Mouse (Mus musculus): ENCODE data around the gene Dhcr7. TPM values are rescaled to one million over a fixed set of nuclear protein-coding genes. Genes with fewer than 3 reads are reported as not detected.

Dhcr7 gene
- polyA plus RNA-seq (2015; fragmentation: Nextera tagmentation; extraction: Ambion mirVana): 47.1 and 52.0 TPM in 2 replicates

GRCm38 (mm10) chr7:143822375-143823265, at the start of gene Dhcr7, which contains the start of gene Nadsyn1:
TSS of gene Dhcr7 (plus strand) at chr7:143823145.
TSS of gene Nadsyn1 (minus strand) at chr7:143822849.
- no peaks in the 10 kb centered on the region for H3K9me3 ChIP-seq (replicated peaks)
- H3K4me3 ChIP-seq: peak within 1 kb of the TSS; percentile 52
- H3K4me2 ChIP-seq: peak within 1 kb of the TSS; percentile 72
- H3K9ac ChIP-seq: peak within 1 kb of the TSS; percentile 66
- peak within 1 kb of the TSS; percentile 55 for H3K27ac ChIP-seq
- under 1% methylated on average over 40 of the region's 40 CpGs for WGBS
- ATAC-seq: peak; percentile 98
- H3K27me3 ChIP-seq: no peaks in the 10 kb centered on the region
- H3K36me3 ChIP-seq (ENCODE audit: poor library complexity, severe bottlenecking): peaks cover 11% of the 10 kb centered on the region
- H3K4me1 ChIP-seq: peaks cover 16% of the 10 kb centered on the region

- no peaks in the 10 kb centered on the region for H3K36me3 ChIP-seq (ENCODE audit: poor library complexity, severe bottlenecking)
- H3K4me2 ChIP-seq: no peak overlapping the region
- H3K9me3 ChIP-seq (replicated peaks): no peaks in the 10 kb centered on the region
- WGBS: 29% methylated on average over 3 of the region's 3 CpGs
- no peak overlapping the region for H3K9ac ChIP-seq
- no peak for ATAC-seq
- no peak overlapping the region for H3K4me3 ChIP-seq
- H3K27me3 ChIP-seq: no peaks in the 10 kb centered on the region
- no peak overlapping the region for H3K27ac ChIP-seq
- H3K4me1 ChIP-seq: no peaks in the 10 kb centered on the region
Measured at GRCm38 (mm10) chr7:143776137-143776536, 46.8 kb upstream of the Dhcr7 start.

GRCm38 (mm10) chr7:143777375-143777774, 45.6 kb upstream of the Dhcr7 start:
- 65% methylated on average over 2 of the region's 2 CpGs for WGBS
- Histone ChIP-seq H3K4me1 (no peaks in the 10 kb centered on the region), H3K4me2 (no peak overlapping the region), H3K4me3 (no peak overlapping the region), H3K27ac (no peak overlapping the region), H3K9me3 (replicated peaks) (no peaks in the 10 kb centered on the region), H3K27me3 (no peaks in the 10 kb centered on the region), H3K36me3 (ENCODE audit: poor library complexity, severe bottlenecking) (no peaks in the 10 kb centered on the region), H3K9ac (no peak overlapping the region)
- no peak for ATAC-seq

GRCm38 (mm10) chr7:143783378-143783995, 39.5 kb upstream of the Dhcr7 start:
- peak overlapping the region; percentile 48 for H3K4me3 ChIP-seq
- H3K9ac ChIP-seq: peak overlapping the region; percentile 69
- no peaks in the 10 kb centered on the region for H3K9me3 ChIP-seq (replicated peaks)
- ATAC-seq: peak; percentile 54
- H3K4me2 ChIP-seq: peak overlapping the region; percentile 75
- WGBS: 13% methylated on average over 6 of the region's 6 CpGs
- peaks cover 22% of the 10 kb centered on the region for H3K4me1 ChIP-seq
- H3K27ac ChIP-seq: peak overlapping the region; percentile 65
- H3K27me3 ChIP-seq: no peaks in the 10 kb centered on the region
- no peaks in the 10 kb centered on the region for H3K36me3 ChIP-seq (ENCODE audit: poor library complexity, severe bottlenecking)

- ATAC-seq: peak; percentile 91
- peak within 1 kb of the TSS; percentile 48 for H3K4me3 ChIP-seq
- H3K9ac ChIP-seq: peak within 1 kb of the TSS; percentile 69
- peak within 1 kb of the TSS; percentile 75 for H3K4me2 ChIP-seq
- H3K36me3 ChIP-seq (ENCODE audit: poor library complexity, severe bottlenecking): no peaks in the 10 kb centered on the region
- WGBS: 6% methylated on average over 18 of the region's 21 CpGs
- H3K27me3 ChIP-seq: no peaks in the 10 kb centered on the region
- no peaks in the 10 kb centered on the region for H3K9me3 ChIP-seq (replicated peaks)
- H3K4me1 ChIP-seq: peaks cover 22% of the 10 kb centered on the region
- peak within 1 kb of the TSS; percentile 65 for H3K27ac ChIP-seq
Measured at GRCm38 (mm10) chr7:143783996-143784829, 38.7 kb upstream of the Dhcr7 start, which contains the start of gene Mrgpre. TSS of gene Mrgpre (minus strand) at chr7:143784500.

DNA sequence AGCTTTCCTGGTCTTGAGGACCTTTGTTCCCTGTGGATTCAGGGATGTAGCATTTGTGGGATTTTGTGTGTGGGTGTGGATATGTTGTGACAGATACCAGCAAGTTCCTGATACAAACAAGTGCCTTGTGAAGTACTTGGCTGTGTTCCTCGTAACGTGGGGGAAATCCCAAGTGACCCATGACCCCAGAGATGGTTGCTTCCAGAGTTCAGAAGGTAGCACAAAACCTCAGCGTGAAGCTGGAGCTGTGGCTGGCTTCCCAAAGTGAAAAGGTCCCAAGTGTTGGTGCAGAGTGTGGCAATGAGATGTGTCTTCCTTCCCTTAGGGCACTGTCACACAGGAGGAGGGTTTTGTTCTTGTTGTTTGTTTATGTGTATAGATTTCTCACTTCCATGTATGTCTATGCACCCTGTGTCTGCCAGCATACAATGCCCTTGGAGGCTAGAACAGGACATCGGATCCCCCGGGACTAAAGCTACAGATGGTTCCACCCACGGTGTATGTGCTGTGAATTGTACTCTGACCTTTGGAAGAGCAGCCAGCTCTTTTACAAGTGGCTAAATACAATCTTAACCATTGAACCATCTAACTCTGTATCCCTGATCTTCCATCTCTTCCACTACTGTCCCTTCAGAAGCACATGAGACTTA, 30.5 kb upstream of the Dhcr7 start:
- no peaks in the 10 kb centered on the region for H3K27me3 ChIP-seq
- H3K9me3 ChIP-seq (replicated peaks): no peaks in the 10 kb centered on the region
- no peak overlapping the region for H3K4me3 ChIP-seq
- ATAC-seq: no peak
- H3K27ac ChIP-seq: no peak overlapping the region
- 73% methylated on average over 6 of the region's 6 CpGs for WGBS
- H3K4me1 ChIP-seq: no peaks in the 10 kb centered on the region
- peaks cover 28% of the 10 kb centered on the region for H3K36me3 ChIP-seq (ENCODE audit: poor library complexity, severe bottlenecking)
- no peak overlapping the region for H3K9ac ChIP-seq
- H3K4me2 ChIP-seq: no peak overlapping the region

- WGBS: 55% methylated on average over 4 of the region's 4 CpGs
- Histone ChIP-seq H3K27me3 (no peaks in the 10 kb centered on the region), H3K9ac (no peak overlapping the region), H3K4me3 (no peak overlapping the region), H3K4me2 (no peak overlapping the region), H3K4me1 (no peaks in the 10 kb centered on the region), H3K36me3 (ENCODE audit: poor library complexity, severe bottlenecking) (peaks cover 34% of the 10 kb centered on the region), H3K9me3 (replicated peaks) (no peaks in the 10 kb centered on the region), H3K27ac (no peak overlapping the region)
- no peak for ATAC-seq
Measured at GRCm38 (mm10) chr7:143793121-143793520, 29.8 kb upstream of the Dhcr7 start.

- WGBS: 96% methylated on average over 4 of the region's 4 CpGs
- H3K27ac ChIP-seq: no peak overlapping the region
- H3K9me3 ChIP-seq (replicated peaks): no peaks in the 10 kb centered on the region
- no peaks in the 10 kb centered on the region for H3K4me1 ChIP-seq
- no peak overlapping the region for H3K4me2 ChIP-seq
- H3K36me3 ChIP-seq (ENCODE audit: poor library complexity, severe bottlenecking): peaks cover 85% of the 10 kb centered on the region
- no peak overlapping the region for H3K9ac ChIP-seq
- no peak overlapping the region for H3K4me3 ChIP-seq
- no peaks in the 10 kb centered on the region for H3K27me3 ChIP-seq
- no peak for ATAC-seq
Measured at GRCm38 (mm10) chr7:143798783-143799182, 24.2 kb upstream of the Dhcr7 start.

- ATAC-seq: no peak
- Histone ChIP-seq H3K9me3 (replicated peaks) (no peaks in the 10 kb centered on the region), H3K36me3 (ENCODE audit: poor library complexity, severe bottlenecking) (peaks cover 88% of the 10 kb centered on the region), H3K27me3 (no peaks in the 10 kb centered on the region), H3K4me2 (no peak overlapping the region), H3K9ac (no peak overlapping the region), H3K4me3 (no peak overlapping the region), H3K4me1 (peaks cover 3% of the 10 kb centered on the region; the same call in 1 of the 2 replicates), H3K27ac (no peak overlapping the region)
- 88% methylated on average over 1 of the region's 1 CpGs for WGBS
Measured at GRCm38 (mm10) chr7:143800770-143801169, 22.2 kb upstream of the Dhcr7 start.

GRCm38 (mm10) chr7:143801195-143802065, 21.5 kb upstream of the Dhcr7 start:
- Histone ChIP-seq H3K9me3 (replicated peaks) (no peaks in the 10 kb centered on the region), H3K4me3 (no peak overlapping the region), H3K4me2 (no peak overlapping the region), H3K27ac (no peak overlapping the region), H3K9ac (no peak overlapping the region), H3K27me3 (no peaks in the 10 kb centered on the region), H3K4me1 (peaks cover 3% of the 10 kb centered on the region; the same call in 1 of the 2 replicates), H3K36me3 (ENCODE audit: poor library complexity, severe bottlenecking) (peaks cover 88% of the 10 kb centered on the region)
- no peak for ATAC-seq
- WGBS: 87% methylated on average over 8 of the region's 8 CpGs
